Mouse (Mus musculus): ENCODE results near the gene Prdx5. TPM values are rescaled to one million over a fixed set of nuclear protein-coding genes. Genes with fewer than 3 reads are reported as not detected.

Gene Prdx5
- polyA plus RNA-seq (2017; shearing (Covaris generic)): 157 TPM

DNA sequence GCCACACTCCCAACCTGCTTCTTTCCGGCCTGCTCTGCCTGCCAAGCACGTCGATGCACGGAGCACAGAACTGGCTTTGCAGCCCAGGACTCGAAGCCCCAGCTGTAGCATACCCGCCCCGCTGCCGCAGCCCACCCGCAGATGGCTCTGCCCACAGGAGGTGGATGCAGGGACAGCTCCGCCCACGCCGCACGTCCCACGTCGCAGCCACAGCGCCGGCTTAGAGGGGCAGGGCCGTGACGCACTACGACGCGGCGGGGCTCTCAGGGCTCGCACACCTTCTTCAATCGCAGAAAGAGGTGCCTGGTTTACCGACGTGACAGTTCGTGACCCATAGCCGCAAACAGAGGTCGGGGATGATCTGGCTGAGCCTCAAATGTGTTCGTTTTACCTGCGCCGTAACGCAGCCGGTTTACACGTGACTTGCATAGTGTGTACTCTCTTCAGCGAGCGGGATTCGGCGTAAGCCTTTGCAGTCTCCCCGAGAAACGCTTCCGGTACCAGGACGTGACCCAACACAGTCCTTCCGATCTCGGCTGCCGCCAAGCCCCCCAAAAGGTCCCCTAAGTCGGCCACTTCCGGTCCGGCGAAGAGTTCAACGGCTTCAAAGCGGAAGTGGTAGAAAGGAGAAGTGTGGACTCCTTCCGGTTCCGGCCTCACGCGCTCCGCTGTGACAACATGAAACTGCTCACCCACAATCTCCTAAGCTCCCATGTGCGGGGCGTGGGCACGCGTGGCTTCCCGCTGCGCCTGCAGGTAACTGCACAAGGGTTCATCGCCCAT lies at the start of gene Prdx5, which contains the start of gene Trmt112:
Gene Prdx5, minus strand, starts transcription at position 600 of the 783 bp plus-strand sequence.
Gene Trmt112, plus strand, starts transcription at position 192 of the 783 bp plus-strand sequence.

GRCm38 (mm10) chr19:6942249-6942691 lies 32.4 kb upstream of the Prdx5 start, which contains the start of gene Gpr137:
Gpr137 (minus strand) TSS chr19:6942480.

DNA sequence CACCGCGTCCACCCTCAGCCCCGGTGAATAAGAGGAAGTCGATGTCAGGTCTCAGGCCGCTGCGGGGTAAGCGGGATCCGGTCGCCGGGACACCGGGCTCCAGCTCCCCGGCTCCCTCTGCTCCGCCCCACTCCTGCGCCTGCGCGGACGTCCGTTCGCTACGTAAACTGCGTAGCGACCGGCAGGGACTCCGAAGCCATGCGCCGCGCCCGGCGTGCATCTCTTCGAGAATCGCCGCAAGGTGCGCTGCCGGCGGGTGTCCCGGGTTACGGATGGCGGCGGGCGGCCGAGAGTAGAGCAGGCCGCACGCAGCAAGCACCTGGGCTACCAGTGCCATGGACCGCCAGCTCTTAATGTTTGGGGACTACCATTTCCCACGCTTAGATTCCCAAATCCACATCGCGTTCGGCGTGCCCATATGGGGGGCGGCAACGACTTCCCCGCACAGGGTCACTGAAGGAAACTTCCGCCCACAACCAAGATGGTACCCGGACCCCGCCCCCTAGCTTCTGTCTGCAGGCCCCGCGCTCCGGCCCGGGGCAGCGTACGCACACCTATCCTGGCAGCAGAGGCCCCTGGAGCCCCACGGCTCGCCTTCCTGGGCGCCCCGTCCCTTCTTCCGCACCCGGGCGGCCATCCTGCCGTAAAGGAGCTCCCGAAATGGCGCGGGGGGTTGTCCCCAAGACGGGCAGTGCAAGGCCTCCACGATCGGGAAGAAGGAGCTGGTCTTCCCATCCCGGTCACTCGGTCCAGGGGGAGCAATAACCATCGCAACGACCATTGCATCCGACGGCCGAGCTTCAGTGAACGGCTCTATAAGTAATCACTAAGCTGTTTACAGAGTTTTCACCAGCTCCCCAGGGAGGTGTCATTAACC lies 31.7 kb upstream of the Prdx5 start, which contains the start of gene Bad:
Gene Bad, plus strand, starts transcription at position 490 of the 877 bp plus-strand sequence.

DNA sequence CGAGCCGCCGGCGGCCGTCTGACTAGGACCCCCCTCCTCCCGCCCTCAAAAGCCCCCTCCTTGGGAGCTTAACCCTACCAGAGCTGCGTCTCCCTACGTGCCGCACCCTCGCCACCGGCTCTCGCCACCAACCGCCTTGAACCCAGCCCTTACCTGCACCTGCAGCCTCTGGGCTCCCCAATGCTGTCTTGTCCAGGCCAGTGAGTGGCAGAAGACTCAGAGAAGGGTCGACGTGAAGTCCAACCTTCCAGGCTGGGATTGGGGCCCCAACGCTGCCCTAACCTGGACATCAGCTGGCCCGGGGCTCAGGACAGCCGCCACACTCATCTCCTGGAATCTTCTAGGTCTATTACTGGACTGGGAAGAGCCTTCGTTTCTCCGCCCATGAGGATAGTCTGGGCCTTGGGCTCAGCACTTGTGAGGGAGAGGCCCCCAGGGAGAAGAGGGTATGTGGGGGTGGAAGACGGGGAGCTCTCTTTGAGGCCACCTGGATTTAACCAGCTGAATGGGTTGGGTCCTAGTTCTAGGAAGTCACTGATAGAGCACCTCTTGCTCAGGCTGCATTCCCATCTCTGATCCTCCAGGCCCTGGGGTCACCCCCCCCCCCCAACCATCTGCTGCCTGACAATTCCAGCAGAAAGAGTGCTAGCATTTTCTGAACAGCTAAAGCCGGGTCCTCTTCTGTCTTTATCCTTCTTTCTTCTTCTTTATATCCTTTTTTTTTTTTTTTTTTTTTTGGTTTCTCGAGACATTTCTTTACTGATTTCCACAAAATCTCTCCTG lies 24.5 kb upstream of the Prdx5 start, which contains the start of gene Kcnk4:
Gene Kcnk4, minus strand, starts transcription at position 321 of the 783 bp plus-strand sequence.

DNA sequence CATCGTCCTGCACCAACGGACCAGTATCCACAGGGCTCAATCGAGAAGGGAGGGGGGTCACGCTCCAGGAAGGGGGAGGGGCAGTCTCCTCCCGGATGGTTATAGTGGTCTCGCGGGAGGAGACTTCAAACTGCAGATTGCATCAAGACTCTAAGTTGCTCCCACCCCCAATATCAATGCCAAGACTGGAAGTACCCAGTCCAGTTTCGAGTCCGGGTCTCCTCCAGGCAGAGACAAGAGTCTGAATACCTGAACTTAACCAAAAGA lies 15.3 kb upstream of the Prdx5 start, which contains the start of gene Catsperz:
Gene Catsperz, minus strand, starts transcription at position 74 of the 267 bp plus-strand sequence.

GRCm38 (mm10) chr19:6921647-6922567 lies 12.0 kb upstream of the Prdx5 start, which contains the start of gene Esrra:
Esrra (minus strand) TSS chr19:6921813.

DNA sequence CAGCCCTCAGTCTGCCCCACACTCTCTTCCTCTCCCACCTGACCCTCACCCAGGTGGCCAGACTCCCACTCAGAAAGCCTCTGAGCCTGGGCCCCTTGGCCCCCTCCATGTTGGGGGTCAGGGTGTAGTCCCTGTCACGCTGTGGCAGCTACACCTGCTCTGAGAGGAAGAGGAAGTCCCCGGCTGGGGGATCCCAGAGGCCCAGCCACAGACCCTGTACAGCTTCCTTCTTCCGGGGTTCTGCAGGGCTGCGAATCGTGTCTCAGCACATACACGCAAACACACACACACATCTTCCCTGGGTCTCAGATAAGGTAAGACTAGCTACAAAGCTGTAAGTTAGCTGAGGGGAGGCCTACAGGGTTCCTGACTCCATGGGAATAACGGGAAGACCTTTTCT lies 51.9 kb downstream of the Prdx5 start, which contains the start of gene Ccdc88b:
Gene Ccdc88b, minus strand, starts transcription at position 181 of the 400 bp plus-strand sequence.

Other genes starting within 250 kb of the Prdx5 start
- 34.8 TPM for gene Rps6ka4, start 69.5 kb downstream of the Prdx5 start, polyA plus RNA-seq (2017; shearing (Covaris generic))
- 52.3 TPM for gene Ccdc88b, start 51.9 kb downstream of the Prdx5 start, polyA plus RNA-seq (2017; shearing (Covaris generic))
- 128 TPM for gene Trmt112, start 408 bp downstream of the Prdx5 start, polyA plus RNA-seq (2017; shearing (Covaris generic))
- 17.7 TPM for gene Esrra, start 11.7 kb upstream of the Prdx5 start, polyA plus RNA-seq (2017; shearing (Covaris generic))
- gene Catsperz, start 15.3 kb upstream of the Prdx5 start, polyA plus RNA-seq (2017; shearing (Covaris generic)): not detected
- 1.1 TPM for gene Kcnk4, start 24.4 kb upstream of the Prdx5 start, polyA plus RNA-seq (2017; shearing (Covaris generic))
- gene Bad, start 31.8 kb upstream of the Prdx5 start, polyA plus RNA-seq (2017; shearing (Covaris generic)): 10.4 TPM
- 8.6 TPM for gene Gpr137, start 32.4 kb upstream of the Prdx5 start, polyA plus RNA-seq (2017; shearing (Covaris generic))
- gene Ppp1r14b, start 64.9 kb upstream of the Prdx5 start, polyA plus RNA-seq (2017; shearing (Covaris generic)): 89.2 TPM
- gene Plcb3, start 66.4 kb upstream of the Prdx5 start, polyA plus RNA-seq (2017; shearing (Covaris generic)): 10.4 TPM
- 18.3 TPM for gene Fkbp2, start 70.4 kb upstream of the Prdx5 start, polyA plus RNA-seq (2017; shearing (Covaris generic))
- 7.6 TPM for gene Vegfb, start 77.5 kb upstream of the Prdx5 start, polyA plus RNA-seq (2017; shearing (Covaris generic))
- gene Dnajc4, start 82.5 kb upstream of the Prdx5 start, polyA plus RNA-seq (2017; shearing (Covaris generic)): 46.4 TPM
- gene Nudt22, start 86.0 kb upstream of the Prdx5 start, polyA plus RNA-seq (2017; shearing (Covaris generic)): 13.0 TPM
- gene Trpt1, start 86.0 kb upstream of the Prdx5 start, polyA plus RNA-seq (2017; shearing (Covaris generic)): 6.6 TPM
- 194 TPM for gene Fermt3, start 109.4 kb upstream of the Prdx5 start, polyA plus RNA-seq (2017; shearing (Covaris generic))
- gene Stip1, start 129.9 kb upstream of the Prdx5 start, polyA plus RNA-seq (2017; shearing (Covaris generic)): 217 TPM
- gene Macrod1, start 146.7 kb upstream of the Prdx5 start, polyA plus RNA-seq (2017; shearing (Covaris generic)): 16.7 TPM
- gene Flrt1, start 195.6 kb upstream of the Prdx5 start, polyA plus RNA-seq (2017; shearing (Covaris generic)): 0.11 TPM